In genomic region chr17:23740598-23741021, GRCm38 (mm10) we compare ENCODE assay signal across 8 mouse cellular contexts. TPM values are rescaled to one million over a fixed set of nuclear protein-coding genes. Genes with fewer than 3 reads are reported as not detected.
DNase-seq lines count a peak whose midpoint lies in the region; TF ChIP-seq lines count a peak whose summit lies in the region.

Gene Paqr4 (minus strand): TSS chr17:23740867.

- DNase-seq in left cerebral cortex, adult 2 months (ENCODE audit: extremely low spot score in 1 of 2, low spot score in 2 of 2) = no peak
- no peak for DNase-seq in left cerebral cortex, adult 9 months (ENCODE audit: low spot score in 2 of 2)
- DNase-seq in brain, embryonic 14.5 days (ENCODE audit: low read depth) = no peak
- DNase-seq in gonadal fat pad, adult 2 months (ENCODE audit: low read depth) = no peak
- peak; percentile 80 for DNase-seq in large intestine, adult 2 months (ENCODE audit: low read depth, low spot score)
- peak; percentile 40 for DNase-seq in lung, postnatal 36 days
- no peak for DNase-seq in ovary, postnatal 10 days (ENCODE audit: low spot score)
- DNase-seq in right cerebral cortex, postnatal 14 days = no peak

- peak within 1 kb of the TSS; percentile 92 for H3K27ac ChIP-seq in left cerebral cortex, adult 2 months

- TF ChIP-seq POLR2A in brain, embryonic 14.5 days (IDR thresholded peaks at IDR 0.05; ENCODE audit: borderline replicate concordance, extremely low read depth, insufficient read depth, insufficient read length, poor library complexity, severe bottlenecking) = no peak

- 2% methylated on average over 13 of the region's 13 CpGs for WGBS in large intestine, adult 2 months

- H3K4me3 ChIP-seq in left cerebral cortex, adult 2 months = peak within 1 kb of the TSS; percentile 65

- TF ChIP-seq CTCF in left cerebral cortex, adult 2 months (IDR thresholded peaks at IDR 0.05) = no peak
- TF ChIP-seq CTCF in brain, embryonic 14.5 days (IDR thresholded peaks at IDR 0.05; ENCODE audit: borderline replicate concordance, extremely low read depth, insufficient read depth, insufficient read length) = no peak

- intact Hi-C loops in left cerebral cortex, adult 2 months (cut with DNase I) = loop anchor here (5.0 kb wide), 1 partner anchor 62 kb away; no protein-coding TSS in a partner anchor

RNA-seq across cellular contexts. Expression of gene Paqr4, which starts in this region (rescaled TPM):
- total RNA-seq in left cerebral cortex, adult 2 months (2021) = 10 to 100 TPM; 50.9 to 56.0 TPM
- polyA plus RNA-seq in brain, embryonic 14.5 days (2012; rRNA removed) = 33.3 and 41.0 TPM in 2 replicates
- 27.7 and 28.9 TPM in 2 replicates for polyA plus RNA-seq in gonadal fat pad, adult 2 months (2012; rRNA removed)
- polyA plus RNA-seq in large intestine, adult 2 months (2012; rRNA removed) = 155 and 162 TPM in 2 replicates

Comparison
In these comparisons a context has a peak if more than half of its experiments do, and no peak if none do; other contexts are left out.
1. DNase-seq: peak in large intestine, adult 2 months (single experiment) and lung, postnatal 36 days (single experiment); none in left cerebral cortex, adult 2 months (0 of 2), left cerebral cortex, adult 9 months (0 of 2), brain, embryonic 14.5 days (single experiment), gonadal fat pad, adult 2 months (single experiment), ovary, postnatal 10 days (single experiment) and right cerebral cortex, postnatal 14 days (single experiment).